Comparison of ENCODE assay signal across 8 mouse cellular contexts in genomic region chr10:100629762-100630438, GRCm38 (mm10). TPM values are rescaled to one million over a fixed set of nuclear protein-coding genes. Genes with fewer than 3 reads are reported as not detected.
A peak's percentile ranks its signal among the peaks of the same experiment; 100 is the strongest.
DNase-seq lines count a peak whose midpoint lies in the region; ATAC-seq lines count a peak whose summit lies in the region.

No protein-coding gene starts in this region.

- no peak overlapping the region for H3K27ac ChIP-seq in forebrain, embryonic 10.5 days
- H3K27ac ChIP-seq in hindbrain, embryonic 12.5 days = peak overlapping the region; percentile 57; the same call in 1 of the 2 replicates

- peak overlapping the region; percentile 30 for H3K4me2 ChIP-seq in hindbrain, embryonic 12.5 days (replicated peaks)

- H3K27me3 ChIP-seq in forebrain, embryonic 10.5 days (ENCODE audit: poor library complexity, severe bottlenecking) = no peaks in the 10 kb centered on the region
- no peaks in the 10 kb centered on the region for H3K27me3 ChIP-seq in hindbrain, embryonic 12.5 days

- H3K9ac ChIP-seq in hindbrain, embryonic 12.5 days = no peak overlapping the region; the same call in 1 of the 2 replicates

- peak; percentile 15 for DNase-seq in gastrocnemius, adult 18-20 months (ENCODE audit: low spot score)
- no peak for DNase-seq in gastrocnemius, postnatal 25 days
- DNase-seq in c-Kit-positive CD71-negative TER-119-negative erythroid progenitor cells, embryonic 14.5 days (ENCODE audit: low read depth) = peak; percentile 35
- DNase-seq in forebrain, embryonic 10.5 days (ENCODE audit: extremely low spot score, low spot score) = peak; percentile 40
- peak; percentile 31 to 56 for DNase-seq in layer of hippocampus, postnatal 36 days
- peak; percentile 21 for DNase-seq in lung, postnatal 25 days (ENCODE audit: low spot score)
- peak; percentile 60 for DNase-seq in right cerebral cortex, adult 18-20 months

- H3K4me3 ChIP-seq in forebrain, embryonic 10.5 days = no peak overlapping the region
- H3K4me3 ChIP-seq in hindbrain, embryonic 12.5 days = no peak overlapping the region

- H3K4me1 ChIP-seq in forebrain, embryonic 10.5 days = 0 out of 2 replicates have a peak, but pooled peaks cover 3% of the 10 kb centered on the region
- H3K4me1 ChIP-seq in hindbrain, embryonic 12.5 days = no peaks in the 10 kb centered on the region

- WGBS in forebrain, embryonic 10.5 days = 28% methylated on average over 20 of the region's 20 CpGs
- 31% methylated on average over 20 of the region's 20 CpGs for WGBS in hindbrain, embryonic 12.5 days

- no peaks in the 10 kb centered on the region for H3K9me3 ChIP-seq in forebrain, embryonic 10.5 days
- no peaks in the 10 kb centered on the region for H3K9me3 ChIP-seq in hindbrain, embryonic 12.5 days (replicated peaks)

- peak; percentile 52 for ATAC-seq in hindbrain, embryonic 12.5 days (ENCODE audit: low FRiP score)

- H3K36me3 ChIP-seq in forebrain, embryonic 10.5 days (replicated peaks) = no peaks in the 10 kb centered on the region
- H3K36me3 ChIP-seq in hindbrain, embryonic 12.5 days = no peaks in the 10 kb centered on the region

RNA-seq across cellular contexts. Expression of gene 1700017N19Rik, which starts 39.6 kb away (rescaled TPM):
- not detected for total RNA-seq in gastrocnemius, adult 18-20 months (2021)
- total RNA-seq in gastrocnemius, postnatal 25 days (2021) = not detected
- polyA plus RNA-seq in forebrain, embryonic 10.5 days (2016; fragmentation: Nextera tagmentation; extraction: Ambion mirVana) = not detected in 2 replicates
- polyA plus RNA-seq in hindbrain, embryonic 12.5 days (2016; fragmentation: Nextera tagmentation; extraction: Ambion mirVana) = not detected in 2 replicates
- not detected for total RNA-seq in layer of hippocampus, postnatal 36 days (2021)

RNA-seq across cellular contexts. Expression of gene 4930430F08Rik, which starts 39.7 kb away (rescaled TPM):
- 10 to 100 TPM in 1 of 2 experiments, 1 to 10 TPM in 1; 9.9 to 10.6 TPM for total RNA-seq in gastrocnemius, adult 18-20 months (2021)
- total RNA-seq in gastrocnemius, postnatal 25 days (2021) = 1 to 10 TPM; 5.4 to 7.7 TPM
- 10.4 and 11.8 TPM in 2 replicates for polyA plus RNA-seq in forebrain, embryonic 10.5 days (2016; fragmentation: Nextera tagmentation; extraction: Ambion mirVana)
- 12.3 and 14.5 TPM in 2 replicates for polyA plus RNA-seq in hindbrain, embryonic 12.5 days (2016; fragmentation: Nextera tagmentation; extraction: Ambion mirVana)
- 10 to 100 TPM; 26.2 to 32.2 TPM for total RNA-seq in layer of hippocampus, postnatal 36 days (2021)
